Mouse (Mus musculus): ENCODE data around the gene Tmem222.

DNA sequence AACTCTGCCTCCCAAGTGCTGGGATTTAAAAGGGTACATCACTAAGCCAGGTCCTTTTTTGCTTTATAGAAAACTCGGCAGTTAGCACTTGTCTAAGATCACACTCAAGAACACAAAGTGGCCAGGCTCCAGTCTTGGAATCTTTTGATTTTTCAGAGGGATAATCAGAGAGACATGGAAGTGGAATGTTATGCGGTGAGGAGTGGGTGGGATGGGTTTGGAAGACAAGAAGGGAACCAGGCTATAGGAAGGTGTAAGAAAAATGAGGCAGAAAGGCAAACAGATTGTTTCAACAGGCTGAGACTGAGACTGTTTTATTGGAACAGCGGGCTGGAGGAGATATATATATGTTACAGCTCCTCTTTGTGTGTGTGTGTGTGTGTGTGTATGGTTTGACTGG is 890 bp upstream of the Tmem222 start:
- TF ChIP-seq POLR2A (IDR thresholded peaks at IDR 0.05; ENCODE audit: insufficient read length, low read depth) (no peak), SRF (IDR thresholded peaks at IDR 0.05; ENCODE audit: control insufficient read depth, insufficient read length, low read depth) (no peak), TCF12 (IDR thresholded peaks at IDR 0.05; ENCODE audit: insufficient read depth, poor library complexity, severe bottlenecking) (no peak), CEBPB (IDR thresholded peaks at IDR 0.05; ENCODE audit: insufficient read depth, poor library complexity, severe bottlenecking) (no peak), MAX (IDR thresholded peaks at IDR 0.05; ENCODE audit: low read depth) (no peak)
